Mouse (Mus musculus): Measurements from ENCODE around the gene Nrxn1. TPM values are rescaled to one million over a fixed set of nuclear protein-coding genes. Genes with fewer than 3 reads are reported as not detected.
A peak's percentile ranks its signal among the peaks of the same experiment; 100 is the strongest.

Gene Nrxn1
- polyA plus RNA-seq, 1 experiment from 2014 or later = 16.5 TPM

- WGBS = 86% methylated on average over 1 of the region's 1 CpGs
- ATAC-seq (ENCODE audit: low FRiP score) = no peak
- no peak for DNase-seq (ENCODE audit: low spot score, missing footprints)
Measured at GRCm38 (mm10) chr17:90419615-90420014, 673.3 kb downstream of the Nrxn1 start.

GRCm38 (mm10) chr17:90396357-90396756 lies 696.5 kb downstream of the Nrxn1 start:
- no peaks in the 10 kb centered on the region for H3K9me3 ChIP-seq (ENCODE audit: control insufficient read depth, low read length)
- DNase-seq (ENCODE audit: low spot score, missing footprints) = no peak
- H3K9ac ChIP-seq (ENCODE audit: low read length) = no peak overlapping the region
- H3K27me3 ChIP-seq (ENCODE audit: control insufficient read depth, insufficient read depth, low read length) = no peaks in the 10 kb centered on the region
- no peaks in the 10 kb centered on the region for H3K36me3 ChIP-seq (ENCODE audit: control insufficient read depth, insufficient read depth, low read length)
- H3K4me3 ChIP-seq (ENCODE audit: low read depth, low read length) = no peak overlapping the region
- H3K4me1 ChIP-seq (ENCODE audit: control insufficient read depth, insufficient read depth, low read length) = no peaks in the 10 kb centered on the region
- ATAC-seq (ENCODE audit: low FRiP score) = no peak
- H3K27ac ChIP-seq (ENCODE audit: low read depth, low read length) = no peak overlapping the region
- H3K4me2 ChIP-seq = no peak overlapping the region

More at GRCm38 (mm10) chr17:90419615-90420014, 673.3 kb downstream of the Nrxn1 start:
- H3K9ac ChIP-seq (ENCODE audit: low read length) = no peak overlapping the region
- H3K36me3 ChIP-seq (ENCODE audit: control insufficient read depth, insufficient read depth, low read length) = no peaks in the 10 kb centered on the region
- no peaks in the 10 kb centered on the region for H3K4me1 ChIP-seq (ENCODE audit: control insufficient read depth, insufficient read depth, low read length)
- H3K27ac ChIP-seq (ENCODE audit: low read depth, low read length) = no peak overlapping the region
- H3K4me2 ChIP-seq = no peak overlapping the region
- no peaks in the 10 kb centered on the region for H3K27me3 ChIP-seq (ENCODE audit: control insufficient read depth, insufficient read depth, low read length)
- no peaks in the 10 kb centered on the region for H3K9me3 ChIP-seq (ENCODE audit: control insufficient read depth, low read length)
- H3K4me3 ChIP-seq (ENCODE audit: low read depth, low read length) = no peak overlapping the region

- no peak for ATAC-seq (ENCODE audit: low FRiP score)
- no peak overlapping the region for H3K9ac ChIP-seq (ENCODE audit: low read length)
- no peak overlapping the region for H3K4me2 ChIP-seq
- 88% methylated on average over 6 of the region's 6 CpGs for WGBS
- peaks cover 9% of the 10 kb centered on the region for H3K4me1 ChIP-seq (ENCODE audit: control insufficient read depth, insufficient read depth, low read length)
- no peaks in the 10 kb centered on the region for H3K36me3 ChIP-seq (ENCODE audit: control insufficient read depth, insufficient read depth, low read length)
- no peaks in the 10 kb centered on the region for H3K9me3 ChIP-seq (ENCODE audit: control insufficient read depth, low read length)
- H3K27me3 ChIP-seq (ENCODE audit: control insufficient read depth, insufficient read depth, low read length) = no peaks in the 10 kb centered on the region
- no peak overlapping the region for H3K27ac ChIP-seq (ENCODE audit: low read depth, low read length)
- no peak overlapping the region for H3K4me3 ChIP-seq (ENCODE audit: low read depth, low read length)
- no peak for DNase-seq (ENCODE audit: low spot score, missing footprints)
Measured at GRCm38 (mm10) chr17:90394606-90395005, 698.3 kb downstream of the Nrxn1 start.

GRCm38 (mm10) chr17:90392751-90393150 lies 700.1 kb downstream of the Nrxn1 start:
- Histone ChIP-seq H3K27ac (ENCODE audit: low read depth, low read length) (no peak overlapping the region), H3K4me2 (no peak overlapping the region)
- ATAC-seq (ENCODE audit: low FRiP score) = no peak

GRCm38 (mm10) chr17:90390316-90391212 lies 702.3 kb downstream of the Nrxn1 start:
- WGBS = 22% methylated on average over 7 of the region's 7 CpGs
- Histone ChIP-seq H3K27me3 (ENCODE audit: control insufficient read depth, insufficient read depth, low read length) (no peaks in the 10 kb centered on the region), H3K9me3 (ENCODE audit: control insufficient read depth, low read length) (no peaks in the 10 kb centered on the region), H3K4me1 (ENCODE audit: control insufficient read depth, insufficient read depth, low read length) (peaks cover 9% of the 10 kb centered on the region), H3K4me2 (no peak overlapping the region), H3K27ac (ENCODE audit: low read depth, low read length) (no peak overlapping the region), H3K9ac (ENCODE audit: low read length) (no peak overlapping the region), H3K4me3 (ENCODE audit: low read depth, low read length) (no peak overlapping the region), H3K36me3 (ENCODE audit: control insufficient read depth, insufficient read depth, low read length) (no peaks in the 10 kb centered on the region)
- DNase-seq (ENCODE audit: low spot score, missing footprints) = no peak
- peak; percentile 57 for ATAC-seq (ENCODE audit: low FRiP score)

More at GRCm38 (mm10) chr17:90392751-90393150, 700.1 kb downstream of the Nrxn1 start:
- Histone ChIP-seq H3K27me3 (ENCODE audit: control insufficient read depth, insufficient read depth, low read length) (no peaks in the 10 kb centered on the region), H3K4me1 (ENCODE audit: control insufficient read depth, insufficient read depth, low read length) (peaks cover 9% of the 10 kb centered on the region), H3K9me3 (ENCODE audit: control insufficient read depth, low read length) (no peaks in the 10 kb centered on the region), H3K9ac (ENCODE audit: low read length) (no peak overlapping the region), H3K36me3 (ENCODE audit: control insufficient read depth, insufficient read depth, low read length) (no peaks in the 10 kb centered on the region), H3K4me3 (ENCODE audit: low read depth, low read length) (no peak overlapping the region)
- WGBS = 91% methylated on average over 1 of the region's 1 CpGs
- DNase-seq (ENCODE audit: low spot score, missing footprints) = no peak

- 63% methylated on average over 2 of the region's 2 CpGs for WGBS
- Histone ChIP-seq H3K9me3 (ENCODE audit: control insufficient read depth, low read length) (no peaks in the 10 kb centered on the region), H3K9ac (ENCODE audit: low read length) (no peak overlapping the region), H3K27ac (ENCODE audit: low read depth, low read length) (no peak overlapping the region), H3K36me3 (ENCODE audit: control insufficient read depth, insufficient read depth, low read length) (no peaks in the 10 kb centered on the region), H3K4me1 (ENCODE audit: control insufficient read depth, insufficient read depth, low read length) (no peaks in the 10 kb centered on the region), H3K27me3 (ENCODE audit: control insufficient read depth, insufficient read depth, low read length) (no peaks in the 10 kb centered on the region), H3K4me2 (no peak overlapping the region), H3K4me3 (ENCODE audit: low read depth, low read length) (no peak overlapping the region)
- ATAC-seq (ENCODE audit: low FRiP score) (no peak), DNase-seq (ENCODE audit: low spot score, missing footprints) (no peak)
Measured at GRCm38 (mm10) chr17:90384856-90385255, 708.0 kb downstream of the Nrxn1 start.

GRCm38 (mm10) chr17:90382496-90383443 lies 710.1 kb downstream of the Nrxn1 start:
- Histone ChIP-seq H3K27me3 (ENCODE audit: control insufficient read depth, insufficient read depth, low read length) (no peaks in the 10 kb centered on the region), H3K9ac (ENCODE audit: low read length) (no peak overlapping the region), H3K4me1 (ENCODE audit: control insufficient read depth, insufficient read depth, low read length) (no peaks in the 10 kb centered on the region), H3K36me3 (ENCODE audit: control insufficient read depth, insufficient read depth, low read length) (no peaks in the 10 kb centered on the region), H3K4me3 (ENCODE audit: low read depth, low read length) (no peak overlapping the region), H3K27ac (ENCODE audit: low read depth, low read length) (no peak overlapping the region), H3K4me2 (no peak overlapping the region), H3K9me3 (ENCODE audit: control insufficient read depth, low read length) (no peaks in the 10 kb centered on the region)
- ATAC-seq (ENCODE audit: low FRiP score) = no peak
- WGBS = 71% methylated on average over 5 of the region's 5 CpGs
- DNase-seq (ENCODE audit: low spot score, missing footprints) = no peak

- no peaks in the 10 kb centered on the region for H3K27me3 ChIP-seq (ENCODE audit: control insufficient read depth, insufficient read depth, low read length)
- H3K4me3 ChIP-seq (ENCODE audit: low read depth, low read length) = no peak overlapping the region
- WGBS = 91% methylated on average over 2 of the region's 2 CpGs
- no peak overlapping the region for H3K27ac ChIP-seq (ENCODE audit: low read depth, low read length)
- H3K9me3 ChIP-seq (ENCODE audit: control insufficient read depth, low read length) = no peaks in the 10 kb centered on the region
- ATAC-seq (ENCODE audit: low FRiP score) (no peak), DNase-seq (ENCODE audit: low spot score, missing footprints) (no peak)
- no peaks in the 10 kb centered on the region for H3K4me1 ChIP-seq (ENCODE audit: control insufficient read depth, insufficient read depth, low read length)
- no peak overlapping the region for H3K9ac ChIP-seq (ENCODE audit: low read length)
- H3K36me3 ChIP-seq (ENCODE audit: control insufficient read depth, insufficient read depth, low read length) = no peaks in the 10 kb centered on the region
- H3K4me2 ChIP-seq = no peak overlapping the region
Measured at GRCm38 (mm10) chr17:90376533-90376932, 716.3 kb downstream of the Nrxn1 start.

GRCm38 (mm10) chr17:90362169-90362568 lies 730.7 kb downstream of the Nrxn1 start:
- DNase-seq (ENCODE audit: low spot score, missing footprints) = no peak
- 86% methylated on average over 4 of the region's 4 CpGs for WGBS
- no peaks in the 10 kb centered on the region for H3K27me3 ChIP-seq (ENCODE audit: control insufficient read depth, insufficient read depth, low read length)
- H3K4me1 ChIP-seq (ENCODE audit: control insufficient read depth, insufficient read depth, low read length) = no peaks in the 10 kb centered on the region
- no peak overlapping the region for H3K27ac ChIP-seq (ENCODE audit: low read depth, low read length)
- H3K9ac ChIP-seq (ENCODE audit: low read length) = no peak overlapping the region
- no peak overlapping the region for H3K4me3 ChIP-seq (ENCODE audit: low read depth, low read length)
- ATAC-seq (ENCODE audit: low FRiP score) = no peak
- no peaks in the 10 kb centered on the region for H3K36me3 ChIP-seq (ENCODE audit: control insufficient read depth, insufficient read depth, low read length)
- H3K9me3 ChIP-seq (ENCODE audit: control insufficient read depth, low read length) = no peaks in the 10 kb centered on the region
- no peak overlapping the region for H3K4me2 ChIP-seq
